Mouse (Mus musculus) MEL (cell line): ENCODE results near the gene Man2a2. TPM values are rescaled to one million over a fixed set of nuclear protein-coding genes. Genes with fewer than 3 reads are reported as not detected.
A peak's percentile ranks its signal among the peaks of the same experiment; 100 is the strongest.

Experiments
- DNase-seq: peaks from one replicate; pipeline ENCODE4 v3.0.0; 2011; ENCODE audit warnings: low read depth, low spot score
- H3K27ac ChIP-seq: 2 replicates; pipeline ENCODE4 v1.5.1; 2012; ENCODE audit warnings: low read depth, mild to moderate bottlenecking, control low read depth, low read length, moderate library complexity; ENCODE audit not compliant: control insufficient read depth
- H3K27me3 ChIP-seq, 2 experiments: fragments of 150-350 bp in 1 of 2; sonication (generic) in 1 of 2; 2 replicates each; pipeline ENCODE4 v1.6.1; 2012; ENCODE audit warnings: low read length in 2 of 2, mild to moderate bottlenecking in 2 of 2, improper control_type of control experiment in 1 of 2, moderate library complexity in 1 of 2; ENCODE audit not compliant: insufficient read depth in 2 of 2, control insufficient read depth in 1 of 2
- H3K36me3 ChIP-seq, 2 experiments: 2 replicates each; pipeline ENCODE4 v1.6.1; 2012 to 2014; ENCODE audit warnings: low read length in 2 of 2, improper control_type of control experiment in 1 of 2, inconsistent platforms in 1 of 2, mild to moderate bottlenecking in 1 of 2; ENCODE audit not compliant: insufficient read depth in 2 of 2, control insufficient read depth in 1 of 2
- H3K4me1 ChIP-seq, 2 experiments: fragments of 150-350 bp in 1 of 2; sonication (generic) in 1 of 2; 2 replicates each; pipeline ENCODE4 v1.6.1; 2012; ENCODE audit warnings: low read length in 2 of 2, improper control_type of control experiment in 1 of 2, mild to moderate bottlenecking in 1 of 2; ENCODE audit not compliant: insufficient read depth in 2 of 2, control insufficient read depth in 1 of 2
- H3K4me3 ChIP-seq, 2 experiments: fragments of 150-350 bp in 1 of 2; sonication (generic) in 1 of 2; 2 replicates each; pipeline ENCODE4 v1.5.1; 2012; ENCODE audit warnings: low read depth in 2 of 2, low read length in 2 of 2, mild to moderate bottlenecking in 2 of 2, moderate library complexity in 2 of 2, control low read depth in 1 of 2, improper control_type of control experiment in 1 of 2; ENCODE audit not compliant: control insufficient read depth in 1 of 2, insufficient read depth in 1 of 2
- H3K79me2 ChIP-seq: 2 replicates; pipeline ENCODE4 v1.6.1; 2012; ENCODE audit warnings: mild to moderate bottlenecking, low read length, moderate library complexity; ENCODE audit not compliant: control insufficient read depth, poor library complexity, insufficient read depth
- H3K9ac ChIP-seq: 2 replicates; pipeline ENCODE4 v1.6.1; 2012; ENCODE audit warnings: low read depth, mild to moderate bottlenecking, control low read depth, low read length, moderate library complexity; ENCODE audit not compliant: control insufficient read depth, poor library complexity, severe bottlenecking
- H3K9me3 ChIP-seq: fragments of 150-350 bp; sonication (generic); replicated peaks from 2 replicates; pipeline ENCODE4 v1.6.1; 2012; ENCODE audit warnings: mild to moderate bottlenecking, low read length, improper control_type of control experiment, moderate library complexity; ENCODE audit not compliant: insufficient read depth
- CHD2 ChIP-seq: IDR thresholded peaks from 2 replicates; pipeline ENCODE4 v1.6.1; 2011; ENCODE audit warnings: low read length, improper control_type of control experiment
- CTCF ChIP-seq, 3 experiments: IDR thresholded peaks in 2 of 3; conservative IDR thresholded peaks in 1 of 3; 2 replicates each; pipeline ENCODE4 v1.5.1; 2011 to 2012; ENCODE audit warnings: low read length in 3 of 3, low read depth in 2 of 3, mild to moderate bottlenecking in 2 of 3, improper control_type of control experiment in 1 of 3, inconsistent platforms in 1 of 3, mixed read lengths in 1 of 3, moderate library complexity in 1 of 3; ENCODE audit not compliant: control insufficient read depth in 1 of 3, insufficient read depth in 1 of 3, poor library complexity in 1 of 3, severe bottlenecking in 1 of 3
- ELF1 ChIP-seq: IDR thresholded peaks from 2 replicates; pipeline ENCODE4 v1.6.1; 2014; ENCODE audit warnings: low read depth, mild to moderate bottlenecking, inconsistent platforms, low read length, improper control_type of control experiment, moderate library complexity
- EP300 ChIP-seq, 2 experiments: IDR thresholded peaks; 2 replicates each; pipeline ENCODE4 v1.6.1; 2011; ENCODE audit warnings: improper control_type of control experiment in 2 of 2, low read length in 2 of 2, low read depth in 1 of 2, mild to moderate bottlenecking in 1 of 2
- ETS1 ChIP-seq: IDR thresholded peaks from 2 replicates; pipeline ENCODE4 v1.6.1; 2012; ENCODE audit warnings: low read depth, mild to moderate bottlenecking, inconsistent platforms, low read length, improper control_type of control experiment, moderate library complexity
- HCFC1 ChIP-seq: IDR thresholded peaks from 2 replicates; pipeline ENCODE4 v1.6.1; 2012; ENCODE audit warnings: low read depth, mild to moderate bottlenecking, inconsistent platforms, low read length, improper control_type of control experiment, moderate library complexity
- JUND ChIP-seq: IDR thresholded peaks from 2 replicates; pipeline ENCODE4 v1.6.1; 2011; ENCODE audit warnings: low read depth, mild to moderate bottlenecking, improper control_type of control experiment, low read length
- KAT2A ChIP-seq: conservative IDR thresholded peaks from 2 replicates; pipeline ENCODE4 v1.6.1; 2012; ENCODE audit warnings: low read depth, low read length, improper control_type of control experiment, inconsistent platforms
- MAX ChIP-seq: IDR thresholded peaks from 2 replicates; pipeline ENCODE4 v1.6.1; 2011; ENCODE audit warnings: low read length, improper control_type of control experiment
- MAZ ChIP-seq: IDR thresholded peaks from 2 replicates; pipeline ENCODE4 v1.6.1; 2012; ENCODE audit warnings: low read depth, mild to moderate bottlenecking, inconsistent platforms, low read length, improper control_type of control experiment
- MYB ChIP-seq: IDR thresholded peaks from 2 replicates; pipeline ENCODE4 v1.6.1; 2011; ENCODE audit warnings: mild to moderate bottlenecking, low read depth, low read length, improper control_type of control experiment
- MYC ChIP-seq: IDR thresholded peaks from 2 replicates; pipeline ENCODE4 v1.6.1; 2011; ENCODE audit warnings: low read depth, mild to moderate bottlenecking, low read length, improper control_type of control experiment, moderate library complexity
- NRF1 ChIP-seq: IDR thresholded peaks from 2 replicates; pipeline ENCODE4 v1.6.1; 2014; ENCODE audit warnings: low read depth, mild to moderate bottlenecking, inconsistent platforms, low read length, improper control_type of control experiment, moderate library complexity; ENCODE audit not compliant: poor library complexity, insufficient read depth, severe bottlenecking
- POLR2A ChIP-seq, 2 experiments: IDR thresholded peaks; 2 replicates each; pipeline ENCODE4 v1.6.1; 2011 to 2012; ENCODE audit warnings: low read length in 2 of 2, mild to moderate bottlenecking in 2 of 2, control low read depth in 1 of 2, improper control_type of control experiment in 1 of 2, low read depth in 1 of 2, moderate library complexity in 1 of 2; ENCODE audit not compliant: control insufficient read depth in 1 of 2, insufficient read depth in 1 of 2, poor library complexity in 1 of 2
- POLR2AphosphoS2 ChIP-seq: IDR thresholded peaks from 2 replicates; pipeline ENCODE4 v1.6.1; 2011; ENCODE audit warnings: low read length, improper control_type of control experiment
- POLR2AphosphoS5 ChIP-seq: IDR thresholded peaks from 2 replicates; pipeline ENCODE4 v1.6.1; 2012; ENCODE audit warnings: low read depth, borderline replicate concordance, mild to moderate bottlenecking, inconsistent platforms, low read length, moderate library complexity, mixed read lengths
- RAD21 ChIP-seq: IDR thresholded peaks from 2 replicates; pipeline ENCODE4 v1.6.1; 2011; ENCODE audit warnings: mild to moderate bottlenecking, low read depth, low read length, improper control_type of control experiment
- SMC3 ChIP-seq: IDR thresholded peaks from 2 replicates; pipeline ENCODE4 v1.6.1; 2011; ENCODE audit warnings: low read depth, low read length, improper control_type of control experiment
- TAL1 ChIP-seq: IDR thresholded peaks from 2 replicates; pipeline ENCODE4 v1.6.1; 2012; ENCODE audit warnings: mild to moderate bottlenecking, inconsistent platforms, low read length, moderate library complexity, mixed read lengths
- TBP ChIP-seq: IDR thresholded peaks from 2 replicates; pipeline ENCODE4 v1.8.0; 2011; ENCODE audit warnings: low read depth, low read length, improper control_type of control experiment
- TCF12 ChIP-seq: IDR thresholded peaks from 2 replicates; pipeline ENCODE4 v1.6.1; 2014; ENCODE audit warnings: low read depth, mild to moderate bottlenecking, inconsistent platforms, low read length, improper control_type of control experiment, moderate library complexity
- USF2 ChIP-seq, 2 experiments: IDR thresholded peaks; 2 replicates each; pipeline ENCODE4 v1.6.1; 2011 to 2012; ENCODE audit warnings: improper control_type of control experiment in 2 of 2, low read length in 2 of 2, borderline replicate concordance in 1 of 2, inconsistent platforms in 1 of 2, low read depth in 1 of 2, mild to moderate bottlenecking in 1 of 2; ENCODE audit not compliant: insufficient read depth in 1 of 2
- ZKSCAN1 ChIP-seq: IDR thresholded peaks from 2 replicates; pipeline ENCODE4 v1.6.1; 2012; ENCODE audit warnings: low read depth, mild to moderate bottlenecking, inconsistent platforms, low read length, improper control_type of control experiment, moderate library complexity
- ZMIZ1 ChIP-seq: IDR thresholded peaks from 2 replicates; pipeline ENCODE4 v1.6.1; 2012; ENCODE audit warnings: low read depth, mild to moderate bottlenecking, inconsistent platforms, low read length, improper control_type of control experiment, moderate library complexity
- ZNF384 ChIP-seq: IDR thresholded peaks from 2 replicates; pipeline ENCODE4 v1.6.1; 2012; ENCODE audit warnings: low read depth, mild to moderate bottlenecking, inconsistent platforms, low read length, improper control_type of control experiment
- polyA plus RNA-seq, 2 experiments: library from polyadenylated mRNA; stranded (reverse) in 1 of 2; unstranded in 1 of 2; fragments of >175 nt in 1 of 2; fragments of >200 nt in 1 of 2; gene quantifications; 2 replicates each; pipeline versions ENCODE4 v1.2.1 to v1.2.4; 2012; ENCODE audit warnings: low replicate concordance in 2 of 2, low read depth in 1 of 2; ENCODE audit not compliant: insufficient read length in 2 of 2, insufficient read depth in 1 of 2, missing spikeins in 1 of 2
- total RNA-seq: library from RNA; depleted of rRNA; stranded (reverse); fragments of 300-350 nt; gene quantifications from 2 replicates; pipeline ENCODE4 v1.2.3, GENCODE M21; 2012

Gene Man2a2
- total and polyA plus RNA-seq, 3 experiments = 19.2 to 38.6 TPM; not detected in 1

- H3K4me1 ChIP-seq = peaks cover 8 to 30% of the 10 kb centered on the region in 2 experiments
- H3K79me2 ChIP-seq = peaks cover 30% of the 10 kb centered on the region
- no peaks in the 10 kb centered on the region for H3K27me3 ChIP-seq
These were observed 29.4 kb upstream of the Man2a2 start for GRCm38 (mm10) chr7:80400571-80400970.

GRCm38 (mm10) chr7:80400099-80400498, 28.9 kb upstream of the Man2a2 start:
- Histone ChIP-seq H3K79me2 (peaks cover 30% of the 10 kb centered on the region), H3K9me3 (no peaks in the 10 kb centered on the region), H3K27me3 (no peaks in the 10 kb centered on the region), H3K27ac (no peak overlapping the region), H3K9ac (no peak overlapping the region), H3K4me1 (peaks cover 6 to 25% of the 10 kb centered on the region in 2 experiments), H3K4me3 (no peak overlapping the region), H3K36me3 (peaks cover 0 to 17% of the 10 kb centered on the region in 2 experiments; a peak in 2 of 4 replicates)
- TF ChIP-seq MAX (no peak), HCFC1 (no peak), MYB (no peak), TAL1 (no peak), USF2 (IDR thresholded peaks at IDR 0.05; ENCODE audit: borderline replicate concordance in 1 of 2, insufficient read depth in 1 of 2, low read depth in 1 of 2, low read length in 2 of 2) (no peak), MYC (no peak), POLR2A (IDR thresholded peaks at IDR 0.05; ENCODE audit: control insufficient read depth in 1 of 2, insufficient read depth in 1 of 2, low read depth in 1 of 2, low read length in 2 of 2, poor library complexity in 1 of 2) (no peak), ZKSCAN1 (no peak), NRF1 (no peak), ETS1 (no peak), SMC3 (no peak), CTCF (IDR thresholded peaks at IDR 0.05 in 2 of 3, conservative IDR thresholded peaks at IDR 0.05 in 1 of 3; ENCODE audit: control insufficient read depth in 1 of 3, insufficient read depth in 1 of 3, low read depth in 2 of 3, low read length in 3 of 3, poor library complexity in 1 of 3, severe bottlenecking in 1 of 3) (no peak), ELF1 (no peak)
- no peak for DNase-seq

More at GRCm38 (mm10) chr7:80400571-80400970, 29.4 kb upstream of the Man2a2 start:
- H3K36me3 ChIP-seq = peaks cover 0 to 18% of the 10 kb centered on the region in 2 experiments; a peak in 2 of 4 replicates
- H3K9me3 ChIP-seq = no peaks in the 10 kb centered on the region
- no peak for TF ChIP-seq CHD2
- TF ChIP-seq EP300 (IDR thresholded peaks at IDR 0.05; ENCODE audit: low read depth in 1 of 2, low read length in 2 of 2) = no peak
- TF ChIP-seq POLR2AphosphoS2 = no peak
- TF ChIP-seq TCF12 = no peak
- TF ChIP-seq ZMIZ1 = no peak
- no peak for TF ChIP-seq MYB
- no peak for TF ChIP-seq ZNF384
- TF ChIP-seq TBP = no peak
- no peak for TF ChIP-seq TAL1
- TF ChIP-seq KAT2A = no peak
- TF ChIP-seq ZKSCAN1 = no peak
- no peak for TF ChIP-seq CTCF (IDR thresholded peaks at IDR 0.05 in 2 of 3, conservative IDR thresholded peaks at IDR 0.05 in 1 of 3; ENCODE audit: control insufficient read depth in 1 of 3, insufficient read depth in 1 of 3, low read depth in 2 of 3, low read length in 3 of 3, poor library complexity in 1 of 3, severe bottlenecking in 1 of 3)
- TF ChIP-seq MAZ = no peak
- no peak for TF ChIP-seq RAD21
- no peak for TF ChIP-seq MAX
- TF ChIP-seq JUND = no peak
- no peak for TF ChIP-seq SMC3
- no peak for TF ChIP-seq POLR2AphosphoS5
- no peak for TF ChIP-seq ETS1
- H3K4me3 ChIP-seq = no peak overlapping the region
- peak overlapping the region; percentile 82 for H3K9ac ChIP-seq
- H3K27ac ChIP-seq = no peak overlapping the region
- no peak for DNase-seq
